In the genomic region with DNA sequence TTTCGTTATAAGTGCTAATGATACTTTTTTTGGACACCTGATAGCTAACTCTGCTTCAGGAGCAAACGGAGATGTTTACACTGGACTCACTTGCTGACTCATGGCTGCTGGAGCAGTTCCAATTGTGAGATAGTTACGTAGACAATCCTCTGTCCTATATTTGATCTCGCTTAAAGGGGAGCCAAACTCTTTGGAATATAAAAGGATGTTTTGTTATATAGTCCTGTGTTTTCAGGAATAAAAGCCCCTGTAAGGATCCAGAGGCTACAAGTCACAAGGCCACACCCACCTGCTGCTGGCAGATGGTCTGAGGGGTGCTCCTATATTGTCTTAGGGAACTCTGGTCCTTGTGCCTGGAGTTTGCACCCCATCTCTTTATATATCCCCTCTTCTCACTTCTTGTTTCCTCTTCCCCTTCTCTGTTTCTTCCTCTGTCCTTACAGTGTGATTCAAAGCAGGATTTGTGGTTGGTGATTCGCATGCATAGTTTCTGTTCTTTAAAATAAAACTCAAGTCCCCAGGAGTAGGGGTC, we compare ENCODE assay signal across 9 mouse cellular contexts.
DNase-seq lines count a peak whose midpoint lies in the region; ATAC-seq and TF ChIP-seq lines count a peak whose summit lies in the region.
"Had no signal": no experiment of that assay in that cellular context is flagged by ENCODE, and none has a peak within 500 bp of the region (broad histone marks: within the 10 kb centered on the region; RNA-seq: fewer than 3 reads in every experiment).

No protein-coding gene starts in this region.

- DNase-seq in hindbrain, embryonic 10.5 days (ENCODE audit: low spot score), result no peak
- peak; percentile 49 for DNase-seq in cerebellum, adult 11 months
- peak; percentile 66 to 71 for DNase-seq in urinary bladder, postnatal 36 days (ENCODE audit: low spot score in 2 of 2)
- no peak for DNase-seq in thymus, adult 18-20 months

- 0 out of 2 replicates have a peak overlapping the region, but pooled peaks have one; percentile 23 for H3K27ac ChIP-seq in hindbrain, embryonic 10.5 days
- no peak overlapping the region for H3K27ac ChIP-seq in hindbrain, embryonic 16.5 days (ENCODE audit: low read depth, low read length)
- no peak overlapping the region for H3K27ac ChIP-seq in ES-Bruce4 (ENCODE audit: insufficient read depth, low read length)
- 0 out of 2 replicates have a peak overlapping the region, but pooled peaks have one; percentile 21 for H3K27ac ChIP-seq in heart, embryonic 12.5 days (ENCODE audit: poor library complexity, severe bottlenecking)
- H3K27ac ChIP-seq in liver, embryonic 15.5 days (replicated peaks), result peak overlapping the region; percentile 81
- H3K27ac ChIP-seq: limb, embryonic 12.5 days had no signal

- H3K9me3 ChIP-seq in hindbrain, embryonic 10.5 days, result no peaks in the 10 kb centered on the region
- no peaks in the 10 kb centered on the region for H3K9me3 ChIP-seq in hindbrain, embryonic 16.5 days (ENCODE audit: control insufficient read depth, low read length)
- no peaks in the 10 kb centered on the region for H3K9me3 ChIP-seq in ES-Bruce4 (replicated peaks; ENCODE audit: control insufficient read depth, insufficient read depth, low read length, poor library complexity, severe bottlenecking)
- no peaks in the 10 kb centered on the region for H3K9me3 ChIP-seq in heart, embryonic 12.5 days (replicated peaks)
- no peaks in the 10 kb centered on the region for H3K9me3 ChIP-seq in liver, embryonic 15.5 days (replicated peaks)
- H3K9me3 ChIP-seq: limb, embryonic 12.5 days had no signal

- no peaks in the 10 kb centered on the region for H3K36me3 ChIP-seq in hindbrain, embryonic 10.5 days
- no peaks in the 10 kb centered on the region for H3K36me3 ChIP-seq in hindbrain, embryonic 16.5 days (ENCODE audit: control insufficient read depth, insufficient read depth, low read length)
- no peaks in the 10 kb centered on the region for H3K36me3 ChIP-seq in ES-Bruce4 (ENCODE audit: control insufficient read depth, insufficient read depth, low read length, poor library complexity, severe bottlenecking)
- H3K36me3 ChIP-seq in heart, embryonic 12.5 days, result no peaks in the 10 kb centered on the region
- 0 out of 2 replicates have a peak, but pooled peaks cover 11% of the 10 kb centered on the region for H3K36me3 ChIP-seq in liver, embryonic 15.5 days (replicated peaks)
- H3K36me3 ChIP-seq: limb, embryonic 12.5 days had no signal

- no peak overlapping the region for H3K4me3 ChIP-seq in hindbrain, embryonic 10.5 days
- H3K4me3 ChIP-seq in hindbrain, embryonic 16.5 days (ENCODE audit: low read length), result no peak overlapping the region
- no peak overlapping the region for H3K4me3 ChIP-seq in ES-Bruce4 (ENCODE audit: low read depth, low read length)
- H3K4me3 ChIP-seq in heart, embryonic 12.5 days, result no peak overlapping the region
- peak overlapping the region; percentile 11; the same call in 1 of the 2 replicates for H3K4me3 ChIP-seq in liver, embryonic 15.5 days (replicated peaks)
- H3K4me3 ChIP-seq: limb, embryonic 12.5 days had no signal

- TF ChIP-seq EP300 in ES-Bruce4 (IDR thresholded peaks at IDR 0.05; ENCODE audit: insufficient read depth, low read depth, low read length), result 0 out of 2 replicates have a peak, but pooled peaks have one; percentile 27

- no peaks in the 10 kb centered on the region for H3K27me3 ChIP-seq in hindbrain, embryonic 10.5 days (ENCODE audit: insufficient read depth, poor library complexity, severe bottlenecking)
- H3K27me3 ChIP-seq in hindbrain, embryonic 16.5 days (replicated peaks; ENCODE audit: control insufficient read depth, insufficient read depth, low read length), result no peaks in the 10 kb centered on the region
- H3K27me3 ChIP-seq in ES-Bruce4 (ENCODE audit: control insufficient read depth, insufficient read depth, low read length, poor library complexity, severe bottlenecking), result no peaks in the 10 kb centered on the region
- no peaks in the 10 kb centered on the region for H3K27me3 ChIP-seq in heart, embryonic 12.5 days (replicated peaks)
- H3K27me3 ChIP-seq in liver, embryonic 15.5 days, result no peaks in the 10 kb centered on the region
- H3K27me3 ChIP-seq: limb, embryonic 12.5 days had no signal

- no peak overlapping the region for H3K9ac ChIP-seq in hindbrain, embryonic 16.5 days (ENCODE audit: low read depth, low read length)
- H3K9ac ChIP-seq in ES-Bruce4 (ENCODE audit: low read depth, poor library complexity, severe bottlenecking), result no peak overlapping the region
- H3K9ac ChIP-seq in heart, embryonic 12.5 days, result no peak overlapping the region
- H3K9ac ChIP-seq in liver, embryonic 15.5 days, result peak overlapping the region; percentile 28; the same call in 1 of the 2 replicates
- H3K9ac ChIP-seq: limb, embryonic 12.5 days had no signal

- H3K4me1 ChIP-seq in hindbrain, embryonic 10.5 days (replicated peaks), result peaks cover 15% of the 10 kb centered on the region
- H3K4me1 ChIP-seq in hindbrain, embryonic 16.5 days (ENCODE audit: control insufficient read depth, insufficient read depth, low read depth, low read length), result peaks cover 16% of the 10 kb centered on the region
- peaks cover 2% of the 10 kb centered on the region for H3K4me1 ChIP-seq in ES-Bruce4 (ENCODE audit: control insufficient read depth, insufficient read depth, low read length)
- peaks cover 47% of the 10 kb centered on the region for H3K4me1 ChIP-seq in heart, embryonic 12.5 days (replicated peaks)
- H3K4me1 ChIP-seq in liver, embryonic 15.5 days (replicated peaks), result peaks cover 65% of the 10 kb centered on the region

- H3K4me2 ChIP-seq in hindbrain, embryonic 16.5 days (ENCODE audit: low read length), result no peak overlapping the region
- H3K4me2 ChIP-seq in heart, embryonic 12.5 days, result peak overlapping the region; percentile 24
- H3K4me2 ChIP-seq in liver, embryonic 15.5 days, result peak overlapping the region; percentile 57
- H3K4me2 ChIP-seq: limb, embryonic 12.5 days had no signal

- no peak for TF ChIP-seq CTCF in ES-Bruce4 (IDR thresholded peaks at IDR 0.05; ENCODE audit: low read depth, low read length)

- ATAC-seq in hindbrain, embryonic 16.5 days, result no peak
- peak; percentile 85 for ATAC-seq in heart, embryonic 12.5 days (ENCODE audit: insufficient number of reproducible peaks, low FRiP score)
- ATAC-seq in liver, embryonic 15.5 days (ENCODE audit: insufficient read depth), result peak; percentile 82

- WGBS in hindbrain, embryonic 10.5 days, result 72% methylated on average over 5 of the region's 5 CpGs
- WGBS in hindbrain, embryonic 16.5 days, result 54% methylated on average over 5 of the region's 5 CpGs
- WGBS in heart, embryonic 12.5 days, result 25% methylated on average over 5 of the region's 5 CpGs
- WGBS in liver, embryonic 15.5 days (ENCODE audit: insufficient replicate concordance), result 23% methylated on average over 5 of the region's 5 CpGs

- TF ChIP-seq POLR2A in ES-Bruce4 (IDR thresholded peaks at IDR 0.05; ENCODE audit: insufficient read depth, low read length), result no peak

Comparison
In these comparisons a context has a peak if more than half of its experiments do, and no peak if none do; other contexts are left out.
1. H3K27ac ChIP-seq: peak in hindbrain, embryonic 10.5 days (single experiment), heart, embryonic 12.5 days (single experiment) and liver, embryonic 15.5 days (single experiment); none in hindbrain, embryonic 16.5 days (single experiment) and ES-Bruce4 (single experiment).
2. DNase-seq: peak in cerebellum, adult 11 months (single experiment) and urinary bladder, postnatal 36 days (2 of 2); none in hindbrain, embryonic 10.5 days (single experiment) and thymus, adult 18-20 months (0 of 2).